Mouse (Mus musculus): Measurements from ENCODE around the gene Dnajc30.

GRCm38 (mm10) chr5:135042105-135042788 is 21.8 kb upstream of the Dnajc30 start:
- TF ChIP-seq CTCF (conservative IDR thresholded peaks at IDR 0.05; ENCODE audit: insufficient read depth, insufficient read length, low read depth, low read length): no peak
- TF ChIP-seq POLR2A (IDR thresholded peaks at IDR 0.05; ENCODE audit: low read depth, low read length): no peak
